Mouse (Mus musculus) kidney, adult 11 months (tissue): ENCODE measurements around the gene Gfod1.

Source experiments
- DNase-seq: peaks from one replicate; pipeline ENCODE4 v3.0.0; 2022

Gfod1 gene

DNA sequence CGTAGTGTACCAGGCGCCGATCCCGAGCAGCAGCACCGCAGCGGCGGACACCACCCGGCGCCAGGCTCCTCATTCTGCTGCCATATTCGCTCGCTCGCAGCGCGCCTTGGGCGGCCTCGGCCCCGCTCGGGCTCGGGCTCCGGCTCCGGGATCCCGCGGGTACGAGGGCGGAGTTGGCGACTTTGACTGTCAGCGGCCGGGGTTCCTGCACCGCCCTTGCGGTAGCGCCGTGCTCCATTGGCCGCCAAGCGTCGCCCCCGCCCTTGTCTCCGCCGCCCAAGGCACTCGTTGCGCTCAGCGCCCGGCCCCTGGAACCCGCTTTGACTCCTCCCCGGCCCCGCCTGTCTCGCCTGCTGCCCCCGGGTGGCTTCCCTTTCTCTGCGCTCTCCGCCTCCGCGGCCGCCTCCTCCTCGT, at the start of gene Gfod1:
Gene Gfod1 (minus strand): TSS at position 155 of the 414 bp plus-strand sequence.
- peak; percentile 97 for DNase-seq

DNA sequence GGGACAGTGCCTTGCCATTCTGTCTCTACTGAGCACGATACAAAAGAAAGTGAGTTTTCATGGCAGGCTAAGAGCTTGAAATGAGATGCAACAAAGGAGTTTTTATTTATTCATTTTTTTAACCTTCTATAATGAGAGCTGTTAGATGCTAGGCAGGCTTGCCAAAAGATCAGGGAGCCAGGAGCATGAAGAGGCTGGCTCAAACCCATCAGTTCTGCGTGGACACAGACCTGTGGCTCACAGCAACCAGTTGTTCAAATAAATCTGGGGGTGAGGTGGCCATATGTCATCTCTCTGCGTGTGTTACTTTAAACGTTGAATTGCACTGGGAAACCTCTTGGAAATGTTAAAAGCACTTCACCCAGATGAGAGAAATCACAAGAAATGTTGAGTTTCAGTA, 49.4 kb upstream of the Gfod1 start:
- no peak for DNase-seq

DNA sequence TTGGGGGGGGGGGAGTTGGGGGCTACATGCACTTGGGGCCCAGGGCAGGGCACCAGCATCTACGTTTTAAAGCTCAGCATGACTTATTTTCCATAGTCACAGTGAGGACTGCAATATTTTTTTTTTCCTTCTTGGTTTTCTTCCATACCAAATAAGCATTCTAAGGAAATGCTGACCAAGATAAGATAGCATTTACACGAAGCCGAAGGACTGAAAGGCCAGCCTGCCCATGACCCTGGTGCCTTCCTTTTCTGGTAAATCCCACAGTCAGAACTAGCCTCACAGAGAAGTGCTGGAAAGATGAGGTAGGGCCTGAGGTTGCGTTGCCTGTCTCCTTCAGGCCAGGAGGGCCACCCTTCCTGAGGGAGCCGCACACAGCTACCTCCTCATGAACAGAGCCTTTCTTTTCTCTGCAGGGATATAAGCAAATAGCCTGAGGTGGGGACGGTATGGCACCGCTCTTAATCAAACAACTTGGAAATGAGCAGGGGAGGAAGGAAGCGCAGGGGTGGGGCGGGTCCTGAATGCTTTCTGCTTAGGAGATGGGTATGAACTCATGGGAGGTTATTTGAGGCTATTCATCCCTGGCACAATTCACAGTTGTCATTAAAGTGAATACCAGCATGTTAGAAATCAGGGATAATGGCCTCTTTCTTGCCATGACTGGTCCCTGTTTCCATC, 46.7 kb upstream of the Gfod1 start:
- no peak for DNase-seq

DNA sequence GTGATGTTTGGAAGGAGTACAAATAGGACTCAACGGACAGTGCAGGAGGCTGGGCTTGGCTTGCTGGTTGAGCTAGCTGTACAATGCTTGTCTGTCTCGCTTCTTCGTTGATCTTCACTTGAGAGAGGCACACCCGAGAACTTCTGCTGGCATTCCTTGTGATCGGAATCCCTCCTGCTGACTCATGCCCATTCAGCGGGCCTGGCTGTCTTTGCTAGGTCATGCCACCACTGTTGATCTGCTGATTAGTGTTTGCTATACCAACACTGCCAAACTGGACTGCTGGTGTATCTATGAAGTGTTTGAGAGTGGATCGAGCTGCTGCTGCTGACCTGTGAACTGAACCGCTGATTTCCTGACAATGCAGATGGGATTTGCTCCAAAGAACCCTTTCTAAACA, 45.4 kb upstream of the Gfod1 start:
- DNase-seq = no peak

DNA sequence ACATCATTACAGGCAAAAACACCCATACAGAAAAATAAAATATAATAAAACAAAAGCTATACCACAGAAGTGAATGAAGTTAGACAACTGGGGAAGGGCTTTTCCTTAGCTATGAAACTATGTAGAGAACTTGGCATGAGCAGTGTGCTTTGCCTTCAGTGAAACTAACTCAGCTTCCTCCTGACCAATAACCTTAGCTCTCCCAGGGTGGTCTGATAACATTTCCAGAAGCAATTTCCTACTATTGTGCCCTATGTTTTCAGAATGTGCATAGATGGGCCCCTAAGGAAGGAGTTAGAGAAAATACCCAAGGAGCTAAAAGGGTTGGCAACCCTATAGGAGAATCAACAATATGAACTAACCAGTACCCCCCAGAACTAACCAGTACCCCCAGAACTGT, 42.9 kb upstream of the Gfod1 start:
- no peak for DNase-seq

DNA sequence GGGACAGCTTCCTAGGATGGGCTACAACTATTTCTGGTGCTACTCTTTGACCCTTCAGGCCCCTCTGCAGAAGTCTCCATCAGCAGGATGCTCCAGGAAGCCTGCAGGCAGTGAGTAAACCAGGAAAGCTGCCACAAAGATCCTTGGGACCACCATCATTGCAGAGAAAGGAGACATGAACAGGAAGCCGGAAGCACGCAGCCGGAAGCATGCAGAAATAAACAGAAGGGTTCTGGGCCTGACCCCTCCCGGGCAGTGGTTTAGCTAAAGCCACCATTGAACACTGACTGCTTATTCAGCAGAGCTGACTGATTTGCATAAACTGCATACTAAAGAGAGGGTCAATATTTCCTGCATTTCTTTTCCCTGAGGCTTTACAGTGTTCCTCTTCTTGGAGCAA, 34.7 kb upstream of the Gfod1 start:
- no peak for DNase-seq

DNA sequence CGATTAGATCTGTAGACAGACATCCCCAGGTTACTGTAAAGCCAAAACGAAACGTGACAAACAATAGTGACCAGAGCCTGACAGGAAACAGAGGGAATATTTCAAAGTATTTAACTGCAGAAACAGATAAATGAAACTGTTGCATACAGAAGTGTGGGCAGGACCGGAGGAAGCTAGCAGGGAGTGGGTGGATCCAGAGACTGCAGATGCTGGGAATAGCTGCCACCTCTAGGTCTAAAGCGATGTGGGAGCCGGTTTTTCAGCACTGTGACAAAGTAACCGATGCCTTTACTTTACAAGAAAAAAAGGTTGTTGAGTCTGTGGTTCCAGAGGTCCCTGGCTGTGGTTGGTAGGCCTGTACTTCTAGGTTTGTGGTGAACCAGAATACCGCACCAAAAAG, 34.0 kb upstream of the Gfod1 start:
- no peak for DNase-seq

DNA sequence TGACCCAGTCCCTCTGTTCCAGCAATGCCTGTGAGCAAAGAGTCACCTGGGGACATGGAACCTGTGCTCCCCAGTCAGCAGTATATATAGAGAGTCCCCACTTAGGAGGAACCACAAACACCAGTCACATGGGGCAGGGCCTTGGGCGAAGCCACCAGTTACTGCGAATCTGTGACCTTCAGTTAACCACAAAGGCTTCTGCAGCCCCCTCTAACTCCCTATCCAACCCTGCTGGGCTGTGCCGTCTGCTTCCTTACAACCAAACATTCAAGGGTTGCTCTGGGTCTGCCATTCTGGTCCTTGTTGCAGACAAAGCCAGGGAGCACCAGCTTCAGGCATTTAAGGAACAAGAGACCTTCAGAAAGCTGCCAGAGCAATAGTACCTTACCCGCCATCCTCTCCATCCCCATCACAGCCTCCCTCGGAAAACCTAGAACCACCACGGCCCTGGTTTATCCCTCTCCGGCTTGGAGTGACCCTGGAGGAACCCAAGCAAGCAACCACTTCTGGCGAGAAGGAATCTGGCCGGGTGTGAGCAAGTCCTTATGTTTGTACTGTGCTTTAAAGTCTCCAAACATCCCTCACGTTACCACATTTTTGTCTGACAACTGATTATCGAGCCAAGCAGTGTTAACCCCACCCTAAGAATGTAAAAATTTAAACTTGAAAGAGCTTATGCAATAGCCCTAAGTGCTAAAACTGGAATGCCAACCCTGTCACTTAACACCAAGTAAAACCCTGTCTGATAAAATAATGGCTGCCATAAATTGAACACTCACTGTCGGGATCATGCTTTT, 32.7 kb upstream of the Gfod1 start:
- no peak for DNase-seq

DNA sequence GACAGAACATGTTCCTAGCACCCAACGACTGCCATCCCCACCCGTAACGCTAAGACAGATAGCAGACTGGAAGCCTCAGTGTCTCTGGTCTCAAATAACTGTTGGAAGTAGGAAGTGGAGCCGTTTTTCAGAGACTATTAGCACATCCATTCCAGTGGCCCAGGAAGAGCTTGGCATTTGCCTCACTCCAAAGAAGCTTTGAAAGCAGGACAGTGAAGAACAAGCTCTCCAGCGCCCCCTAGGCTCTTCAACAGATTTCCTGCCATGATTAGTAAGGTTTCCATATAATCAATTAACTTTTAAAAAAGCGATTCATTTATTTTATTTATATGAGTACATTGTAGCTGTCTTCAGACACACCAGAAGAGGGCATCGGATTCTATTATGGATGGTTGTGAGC, 28.6 kb upstream of the Gfod1 start:
- peak; percentile 4 for DNase-seq

DNA sequence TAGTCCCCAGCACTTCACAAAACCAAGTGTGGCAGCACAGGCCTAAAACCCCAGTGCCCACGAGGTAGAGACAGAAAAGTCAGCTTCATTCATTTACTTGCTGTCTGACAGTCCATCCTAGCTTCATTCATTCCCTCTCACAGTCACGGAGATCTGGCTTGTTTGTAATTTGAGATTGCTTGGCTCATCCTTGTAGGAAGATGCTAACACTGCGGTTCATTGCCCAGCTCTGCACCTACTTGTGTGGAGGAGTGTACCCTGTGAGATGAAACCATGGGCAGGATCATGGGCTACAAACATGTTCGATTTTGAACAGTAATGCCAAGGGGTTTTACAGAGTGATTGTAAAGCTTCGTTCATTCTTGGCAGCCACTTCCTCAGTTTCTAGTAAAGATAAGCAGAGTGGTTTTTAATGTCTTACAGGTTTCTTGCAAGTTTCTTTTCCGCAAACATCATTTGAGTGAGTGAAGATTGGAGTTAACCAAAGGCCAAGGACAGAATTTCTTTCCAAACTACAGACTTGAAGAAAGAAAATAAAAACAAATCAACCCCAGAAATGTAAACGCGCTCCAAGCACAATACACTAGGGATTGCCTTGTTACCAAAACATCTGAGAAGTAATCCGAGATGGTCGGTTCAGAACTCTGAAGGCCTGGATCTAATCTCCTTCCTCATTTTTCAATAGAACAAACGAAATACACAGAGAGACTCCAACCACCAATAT, 27.9 kb upstream of the Gfod1 start:
- no peak for DNase-seq

DNA sequence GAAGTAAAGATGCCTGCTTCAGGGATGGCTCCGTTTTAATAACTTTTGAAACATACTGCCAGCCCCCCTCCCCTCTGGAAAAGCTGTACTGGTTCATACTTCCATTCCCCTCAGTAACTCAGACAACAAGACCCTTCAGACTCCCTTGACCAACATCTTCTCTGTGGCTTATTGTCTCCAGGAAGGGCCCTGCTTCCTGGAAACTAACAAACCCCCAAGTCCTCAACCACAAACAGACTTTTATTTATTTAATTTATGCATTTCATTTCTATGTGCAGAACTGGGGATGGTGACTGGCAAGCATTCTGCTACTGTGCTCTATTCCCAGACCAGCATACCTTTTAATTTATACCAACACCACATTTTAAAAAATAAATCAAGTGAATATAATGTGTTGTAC, 21.5 kb upstream of the Gfod1 start:
- no peak for DNase-seq

DNA sequence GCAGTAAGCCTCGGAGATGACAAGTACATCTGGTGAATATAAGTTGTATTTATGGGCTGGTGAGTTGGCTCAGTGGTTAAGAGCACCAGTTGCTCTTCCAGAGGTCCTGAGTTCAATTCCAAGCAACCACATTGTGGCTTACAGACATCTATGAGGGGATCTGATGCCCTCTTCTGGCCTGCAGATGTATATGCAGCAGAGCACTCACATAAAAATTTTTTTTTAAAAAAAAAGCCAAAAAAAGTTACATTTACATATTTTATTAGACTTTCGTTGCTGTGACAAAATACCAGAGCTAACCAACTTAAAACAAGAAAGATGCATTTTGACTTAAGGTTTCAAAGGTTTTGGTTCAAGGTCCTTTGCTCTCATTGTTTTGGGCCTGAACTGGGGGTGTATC, 17.5 kb upstream of the Gfod1 start:
- no peak for DNase-seq

DNA sequence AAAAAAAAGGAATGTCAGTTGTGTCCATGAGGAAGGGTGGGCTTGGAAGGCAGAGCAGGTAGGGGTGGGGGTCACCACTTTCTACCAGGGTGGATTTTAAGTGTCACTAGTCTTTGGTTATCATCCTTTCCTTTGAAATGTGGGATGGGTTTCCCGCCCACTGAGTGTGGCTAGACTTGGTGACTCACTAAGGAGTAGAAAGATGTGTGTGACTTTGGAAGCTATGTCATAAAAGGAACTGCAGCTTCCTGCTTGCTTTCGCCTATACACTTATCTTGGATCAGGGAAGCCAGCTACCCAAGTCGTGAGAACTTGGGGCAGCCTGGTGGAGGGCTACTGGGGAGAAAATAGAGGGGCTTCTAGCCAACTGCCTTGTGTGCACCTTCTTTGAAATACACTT, 15.4 kb upstream of the Gfod1 start:
- DNase-seq = no peak

DNA sequence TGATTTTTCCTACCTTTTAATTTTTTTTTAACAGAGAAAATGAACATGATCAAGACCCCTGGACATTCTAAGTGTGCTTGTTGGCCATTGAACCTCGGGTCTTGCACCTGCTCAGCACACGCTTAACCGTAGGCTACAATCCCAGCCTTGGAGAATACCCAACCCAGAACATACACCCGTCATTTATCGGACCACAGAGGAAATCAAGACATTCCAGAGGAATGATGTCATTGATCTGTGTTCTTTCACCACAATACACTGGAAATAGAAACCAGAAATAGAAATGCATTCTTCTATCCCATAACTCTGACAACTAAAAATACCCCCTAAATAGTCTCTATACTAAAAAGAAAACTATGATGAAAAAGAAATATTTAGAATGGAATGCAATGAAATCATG, 13.4 kb upstream of the Gfod1 start:
- DNase-seq = no peak

DNA sequence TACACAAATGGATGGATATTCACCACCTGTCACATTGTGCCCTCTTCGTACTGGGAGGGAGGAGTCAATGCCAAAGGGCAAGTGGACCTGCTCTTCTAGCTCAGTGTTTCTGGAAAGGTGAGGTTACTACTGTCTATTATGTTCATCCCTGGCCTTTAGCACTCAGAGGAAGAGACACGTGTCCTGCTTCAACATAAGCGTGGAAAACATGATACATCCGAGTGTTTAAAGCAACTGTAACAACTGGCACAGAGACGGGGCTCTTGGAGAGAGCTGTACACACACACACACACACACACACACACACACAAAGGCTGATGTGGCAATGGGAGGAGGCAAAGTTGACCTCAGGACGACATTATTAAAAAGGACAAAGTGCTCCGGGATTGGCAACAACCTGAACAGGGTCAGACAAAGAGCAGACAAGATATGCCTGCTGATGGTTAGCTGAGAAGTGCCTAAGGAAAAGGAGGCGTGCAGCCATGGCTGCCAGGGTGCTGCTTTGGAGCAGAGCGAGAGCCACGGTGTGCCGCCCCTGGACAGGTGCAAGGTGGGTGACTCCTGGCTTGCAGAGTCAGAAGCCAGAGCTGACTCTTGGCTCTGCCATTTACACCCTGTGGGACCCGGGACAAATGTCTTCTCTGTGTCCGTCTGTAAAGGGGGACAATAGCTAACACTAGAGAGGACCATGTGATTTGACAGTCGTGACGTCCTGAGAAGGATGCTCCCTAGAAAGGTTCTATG, 1.4 kb upstream of the Gfod1 start:
- DNase-seq = no peak

DNA sequence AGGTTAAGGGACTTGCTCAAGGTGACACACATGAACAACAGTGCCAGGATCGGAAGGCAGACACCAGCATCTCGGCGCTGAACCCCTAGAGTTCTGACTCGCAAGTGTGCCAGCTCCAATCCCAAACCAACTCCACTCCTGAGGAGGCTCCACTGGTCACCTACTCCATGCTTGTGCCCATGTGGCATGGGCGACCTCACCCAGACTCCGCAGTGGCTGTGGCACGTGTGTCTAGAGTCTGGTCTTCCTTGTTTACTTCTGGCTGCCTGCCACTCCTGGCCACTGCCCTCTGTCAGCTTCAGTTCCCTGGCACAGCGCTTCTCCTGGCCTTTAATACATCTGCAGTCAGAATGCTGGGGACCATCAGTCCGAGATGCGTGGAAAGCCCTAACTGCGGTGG, 728 bp upstream of the Gfod1 start:
- peak; percentile 72 for DNase-seq

DNA sequence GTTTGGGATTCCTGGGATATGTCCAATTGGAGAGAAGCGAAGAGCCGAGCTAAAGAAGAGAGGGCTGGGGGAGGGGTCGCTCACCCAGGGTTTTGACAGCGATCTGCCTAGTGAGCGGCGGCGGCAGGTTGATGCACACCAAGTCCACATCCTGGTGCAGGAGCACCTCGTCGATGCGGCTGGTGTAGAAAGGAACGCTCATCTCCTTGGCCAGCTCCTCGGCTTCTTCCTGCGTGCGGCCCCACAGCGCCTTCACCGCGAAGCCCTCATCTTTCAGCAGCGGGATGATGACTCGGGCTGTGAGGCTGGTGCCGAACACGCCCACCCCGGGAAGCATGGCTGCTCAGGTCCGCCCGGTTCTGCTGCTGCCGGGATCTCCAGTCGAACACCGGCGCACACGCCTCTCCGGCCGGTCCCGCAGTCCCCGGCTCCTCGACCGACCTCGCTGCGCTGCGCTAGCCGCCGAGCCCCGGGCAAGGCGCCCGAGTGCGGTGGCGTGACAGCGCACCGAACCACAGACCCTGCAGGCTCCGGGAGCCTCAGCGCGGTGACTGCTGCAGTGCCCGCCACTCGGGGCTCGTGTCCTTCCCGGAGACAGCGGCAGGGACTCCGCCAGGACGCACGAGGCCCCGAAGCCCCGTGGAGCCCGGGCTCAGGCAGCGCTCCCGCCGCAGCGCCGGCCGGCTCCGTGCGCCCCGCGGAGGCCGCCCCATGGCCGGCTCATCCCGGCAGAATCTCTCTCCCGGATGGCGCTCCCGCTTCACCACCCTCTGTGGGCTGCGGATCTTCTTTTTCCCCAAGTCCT, 609 bp downstream of the Gfod1 start:
- DNase-seq = peak; percentile 21

DNA sequence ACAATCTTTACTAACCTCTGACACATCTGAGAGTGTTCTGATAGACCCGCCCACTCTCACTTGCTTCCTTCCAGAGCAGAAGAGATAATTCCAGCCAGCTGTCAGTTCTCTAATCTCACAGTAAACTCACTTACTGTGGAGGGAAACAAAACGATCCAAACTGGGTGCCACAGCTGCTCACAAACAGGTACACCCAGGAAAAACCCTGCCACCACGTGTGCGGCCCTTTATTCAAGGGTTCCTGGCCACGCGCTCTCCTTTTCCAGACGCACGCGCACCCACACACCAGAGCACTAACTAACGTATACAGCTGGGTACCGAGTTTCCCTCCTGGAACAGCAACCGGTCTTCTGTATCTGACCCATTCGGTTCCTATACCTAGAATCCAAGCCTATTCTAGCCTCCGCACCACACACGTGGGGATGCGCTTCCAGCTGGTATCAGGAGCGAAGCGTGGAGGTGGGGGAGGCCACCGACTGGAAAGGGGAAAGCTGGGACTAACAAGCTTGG, 1.3 kb downstream of the Gfod1 start:
- no peak for DNase-seq

DNA sequence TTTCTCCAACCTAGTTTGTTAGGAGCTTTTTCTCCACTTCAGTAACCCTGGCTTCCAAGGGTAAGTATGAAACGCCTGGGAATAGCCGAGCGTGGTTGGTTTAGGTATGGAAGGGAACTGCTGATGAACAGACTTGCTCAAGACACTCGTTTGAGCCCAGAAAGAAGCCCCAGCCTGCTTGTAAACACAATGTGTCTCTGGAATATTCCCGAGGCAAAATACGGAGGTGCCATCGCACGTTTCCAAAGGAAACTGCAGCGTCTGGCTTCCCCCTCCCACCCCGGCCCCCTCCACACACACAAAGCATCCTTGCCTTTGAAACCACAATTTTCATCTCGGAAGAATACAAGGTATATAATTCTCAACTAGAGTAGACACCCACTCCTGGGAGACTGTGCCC, 1.7 kb downstream of the Gfod1 start:
- DNase-seq = no peak

DNA sequence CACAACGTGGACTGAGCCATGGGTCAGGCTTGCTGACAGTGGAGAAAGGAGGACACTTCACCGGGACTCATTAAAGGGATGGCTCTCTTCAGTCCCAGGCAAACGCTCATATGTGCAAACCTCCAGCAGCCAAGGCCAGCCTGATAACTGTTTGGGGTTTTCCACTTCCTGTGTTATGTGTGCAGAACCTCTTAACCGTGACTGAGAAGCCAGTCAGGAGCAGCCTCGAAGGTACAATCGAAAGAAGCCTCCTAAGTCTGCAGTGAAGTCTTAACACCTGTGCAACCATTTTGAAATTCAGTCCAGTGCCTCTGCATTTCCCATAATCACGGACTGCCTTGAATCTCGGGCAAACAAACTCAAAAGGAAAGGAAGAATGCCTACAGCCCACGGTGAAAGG, 3.1 kb downstream of the Gfod1 start:
- DNase-seq = no peak

DNA sequence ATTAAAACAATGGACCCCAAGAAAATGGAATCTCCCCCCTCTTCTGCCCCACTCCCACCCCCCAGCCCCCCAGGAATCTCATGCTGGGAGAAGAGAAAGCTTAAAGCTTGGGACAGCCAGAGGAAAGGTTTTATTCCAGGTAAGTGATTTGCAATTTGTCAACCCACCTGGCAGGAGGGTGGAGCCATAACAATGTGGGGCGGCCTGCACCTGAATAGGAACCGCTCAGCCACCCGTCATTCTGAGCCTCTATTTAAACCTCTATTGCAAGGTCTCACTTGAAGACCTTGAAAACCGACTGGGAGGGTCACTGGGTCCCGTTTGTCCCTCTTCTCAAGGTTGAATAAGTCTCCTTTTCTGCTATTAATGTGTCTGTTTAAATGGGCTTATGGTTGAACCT, 3.6 kb downstream of the Gfod1 start:
- no peak for DNase-seq

DNA sequence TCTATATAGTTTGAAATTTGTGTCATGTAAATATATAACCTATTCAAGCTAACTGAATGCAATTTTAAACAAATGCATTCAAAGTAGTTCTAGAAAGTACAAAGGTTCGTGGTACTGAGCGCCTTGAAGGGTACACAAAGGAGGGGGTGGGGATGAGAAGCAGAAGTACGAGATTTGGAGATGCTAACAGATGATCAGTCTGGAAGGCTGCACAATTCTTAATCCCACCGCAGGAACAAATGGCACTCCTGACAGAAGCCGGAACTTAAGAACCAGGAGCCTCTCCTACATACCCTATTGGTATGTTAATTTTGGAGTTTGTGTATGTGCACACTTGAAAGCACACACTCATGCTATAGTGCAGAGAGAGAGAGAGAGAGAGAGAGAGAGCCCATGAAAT, 4.8 kb downstream of the Gfod1 start:
- DNase-seq = no peak
